Mouse (Mus musculus) lung, embryonic 15.5 days (tissue): ENCODE results near the gene Usp8. TPM values are rescaled to one million over a fixed set of nuclear protein-coding genes. Genes with fewer than 3 reads are reported as not detected.

Experiments
- ATAC-seq: fragments of 200-750 bp; cut with Nextera tagmentation; 2 replicates; pipeline ENCODE4 v1.8.0; 2017; ENCODE audit warnings: moderate number of reproducible peaks, borderline replicate concordance; ENCODE audit not compliant: low FRiP score, low TSS enrichment; ENCODE audit errors: extremely low read depth
- H3K27ac ChIP-seq: fragments of 300-500 bp; sonication (generic); 2 replicates; pipeline ENCODE4 v1.5.1; 2015; ENCODE audit warnings: moderate library complexity, mild to moderate bottlenecking, inconsistent platforms
- H3K27me3 ChIP-seq: fragments of 300-500 bp; sonication (generic); 2 replicates; pipeline ENCODE4 v1.6.1; 2015; ENCODE audit warnings: inconsistent platforms
- H3K36me3 ChIP-seq: fragments of 300-500 bp; sonication (generic); 2 replicates; pipeline ENCODE4 v1.6.1; 2015; ENCODE audit warnings: inconsistent platforms
- H3K4me1 ChIP-seq: fragments of 300-500 bp; sonication (generic); 2 replicates; pipeline ENCODE4 v1.6.1; 2015; ENCODE audit warnings: inconsistent platforms
- H3K4me2 ChIP-seq: fragments of 300-500 bp; sonication (generic); 2 replicates; pipeline ENCODE4 v1.6.1; 2015; ENCODE audit warnings: inconsistent platforms, mild to moderate bottlenecking, moderate library complexity
- H3K4me3 ChIP-seq: fragments of 300-500 bp; sonication (generic); 2 replicates; pipeline ENCODE4 v1.5.1; 2015; ENCODE audit warnings: mild to moderate bottlenecking, inconsistent platforms
- H3K9ac ChIP-seq: fragments of 300-500 bp; sonication (generic); 2 replicates; pipeline ENCODE4 v1.6.1; 2015; ENCODE audit warnings: inconsistent platforms
- H3K9me3 ChIP-seq: fragments of 300-500 bp; sonication (generic); 2 replicates; pipeline ENCODE4 v1.6.1; 2016; ENCODE audit warnings: inconsistent platforms
- WGBS: fragments of 180-500 bp; shearing (Covaris S2); methylation state at CpG from one replicate; pipeline ENCODE4 v1.1.7; 2015; 5-methylcytosine and 5-hydroxymethylcytosine counted together
- polyA plus RNA-seq: library from polyadenylated mRNA; unstranded; fragments of >200 nt; fragmentation: Nextera tagmentation; extraction: Ambion mirVana; gene quantifications from 2 replicates; pipeline ENCODE4 v1.2.1, GENCODE M21; 2015

Gene Usp8
- polyA plus RNA-seq, result 40.8 and 44.1 TPM in 2 replicates

GRCm38 (mm10) chr2:126706759-126707437 is at the start of gene Usp8:
TSS of gene Usp8 (plus strand) at chr2:126707328.
- Histone ChIP-seq H3K9me3 (no peaks in the 10 kb centered on the region), H3K4me1 (peaks cover 13% of the 10 kb centered on the region; the same call in 1 of the 2 replicates), H3K27me3 (no peaks in the 10 kb centered on the region; the same call in 1 of the 2 replicates), H3K4me3 (peak within 1 kb of the TSS; percentile 77), H3K27ac (peak within 1 kb of the TSS; percentile 73), H3K36me3 (no peaks in the 10 kb centered on the region), H3K9ac (peak within 1 kb of the TSS; percentile 80), H3K4me2 (peak within 1 kb of the TSS; percentile 68)
- ATAC-seq, result peak; percentile 100
- WGBS, result 2% methylated on average over 47 of the region's 47 CpGs

DNA sequence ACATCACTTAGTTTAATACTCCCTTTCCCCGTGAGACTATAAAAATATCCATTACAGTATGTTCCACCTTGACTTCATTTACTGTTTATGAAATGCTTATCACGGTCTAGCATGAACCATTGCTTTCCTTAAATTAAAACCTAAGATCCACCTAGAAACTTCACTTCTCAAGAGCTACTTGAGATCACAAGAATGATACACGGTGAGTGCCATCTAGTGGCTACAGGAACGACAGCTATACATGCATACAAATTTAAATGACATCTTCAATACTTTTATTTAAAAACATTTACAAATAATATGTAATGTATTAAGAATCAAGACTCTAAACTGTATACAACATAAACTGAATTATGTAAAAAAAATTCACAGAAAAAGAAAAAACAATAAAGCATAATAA is 43.6 kb upstream of the Usp8 start:
- no peak overlapping the region for H3K4me3 ChIP-seq
- no peak overlapping the region for H3K4me2 ChIP-seq
- WGBS, result 42% methylated on average over 4 of the region's 4 CpGs
- H3K4me1 ChIP-seq, result no peaks in the 10 kb centered on the region
- H3K9me3 ChIP-seq, result no peaks in the 10 kb centered on the region
- H3K27ac ChIP-seq, result no peak overlapping the region
- no peaks in the 10 kb centered on the region for H3K36me3 ChIP-seq
- H3K27me3 ChIP-seq, result no peaks in the 10 kb centered on the region
- no peak overlapping the region for H3K9ac ChIP-seq
- no peak for ATAC-seq

DNA sequence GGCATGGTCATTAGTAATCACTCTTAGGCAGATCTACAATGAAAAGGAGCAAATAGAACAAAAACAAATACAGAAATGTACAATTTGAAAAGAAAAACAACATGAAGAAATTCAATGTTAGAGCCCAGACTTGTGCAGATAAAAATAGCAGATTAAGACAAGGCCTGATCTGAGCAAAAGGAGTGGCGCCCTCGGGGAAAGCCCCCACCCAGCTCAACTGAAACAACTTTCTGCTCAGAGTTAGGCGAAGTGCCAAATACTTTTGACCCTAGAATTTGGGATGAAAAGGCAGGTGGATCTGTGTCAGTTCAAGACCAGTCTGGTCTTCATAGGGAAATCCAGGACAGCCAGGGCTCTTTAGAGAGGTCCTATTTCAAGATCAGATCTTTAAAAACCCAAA is 41.1 kb upstream of the Usp8 start:
- Histone ChIP-seq H3K4me1 (no peaks in the 10 kb centered on the region), H3K36me3 (no peaks in the 10 kb centered on the region), H3K9me3 (no peaks in the 10 kb centered on the region), H3K4me2 (no peak overlapping the region), H3K9ac (no peak overlapping the region), H3K4me3 (no peak overlapping the region), H3K27ac (no peak overlapping the region), H3K27me3 (no peaks in the 10 kb centered on the region)
- no peak for ATAC-seq
- WGBS, result 79% methylated on average over 3 of the region's 3 CpGs

DNA sequence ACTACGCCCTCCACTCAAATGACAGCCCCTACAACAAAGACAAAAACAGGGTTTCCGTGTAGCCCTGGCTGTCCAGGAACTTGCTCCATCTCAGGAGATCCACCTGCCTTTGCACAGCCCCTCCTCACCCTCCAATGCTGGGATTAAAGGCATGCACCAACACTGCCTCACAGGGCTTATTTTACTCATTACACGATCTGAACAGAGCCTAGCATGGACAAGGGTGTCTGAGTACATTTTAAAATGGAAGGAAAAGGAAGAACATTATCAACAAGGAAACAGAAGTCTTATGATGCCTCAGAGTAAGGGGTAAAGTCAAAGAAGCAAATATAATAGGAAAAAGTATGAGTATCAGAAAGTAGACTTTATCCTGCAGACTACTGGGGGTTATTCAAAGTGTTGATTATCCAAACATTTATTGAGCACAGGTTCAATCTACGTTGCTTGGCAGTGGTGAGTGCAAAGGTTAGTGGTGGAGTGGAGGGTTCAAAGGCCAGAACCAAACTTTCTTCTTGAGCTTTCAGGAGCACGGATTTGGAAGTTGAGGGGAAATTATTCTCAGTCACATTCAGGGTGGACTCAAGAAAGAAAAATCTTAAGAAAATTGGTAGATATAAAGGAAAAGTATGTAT is 38.4 kb upstream of the Usp8 start:
- H3K27ac ChIP-seq, result no peak overlapping the region
- ATAC-seq, result no peak
- no peak overlapping the region for H3K4me3 ChIP-seq
- H3K27me3 ChIP-seq, result no peaks in the 10 kb centered on the region
- peaks cover 14% of the 10 kb centered on the region for H3K4me1 ChIP-seq
- WGBS, result 79% methylated on average over 5 of the region's 5 CpGs
- H3K9ac ChIP-seq, result no peak overlapping the region
- H3K9me3 ChIP-seq, result no peaks in the 10 kb centered on the region
- no peaks in the 10 kb centered on the region for H3K36me3 ChIP-seq
- H3K4me2 ChIP-seq, result no peak overlapping the region

DNA sequence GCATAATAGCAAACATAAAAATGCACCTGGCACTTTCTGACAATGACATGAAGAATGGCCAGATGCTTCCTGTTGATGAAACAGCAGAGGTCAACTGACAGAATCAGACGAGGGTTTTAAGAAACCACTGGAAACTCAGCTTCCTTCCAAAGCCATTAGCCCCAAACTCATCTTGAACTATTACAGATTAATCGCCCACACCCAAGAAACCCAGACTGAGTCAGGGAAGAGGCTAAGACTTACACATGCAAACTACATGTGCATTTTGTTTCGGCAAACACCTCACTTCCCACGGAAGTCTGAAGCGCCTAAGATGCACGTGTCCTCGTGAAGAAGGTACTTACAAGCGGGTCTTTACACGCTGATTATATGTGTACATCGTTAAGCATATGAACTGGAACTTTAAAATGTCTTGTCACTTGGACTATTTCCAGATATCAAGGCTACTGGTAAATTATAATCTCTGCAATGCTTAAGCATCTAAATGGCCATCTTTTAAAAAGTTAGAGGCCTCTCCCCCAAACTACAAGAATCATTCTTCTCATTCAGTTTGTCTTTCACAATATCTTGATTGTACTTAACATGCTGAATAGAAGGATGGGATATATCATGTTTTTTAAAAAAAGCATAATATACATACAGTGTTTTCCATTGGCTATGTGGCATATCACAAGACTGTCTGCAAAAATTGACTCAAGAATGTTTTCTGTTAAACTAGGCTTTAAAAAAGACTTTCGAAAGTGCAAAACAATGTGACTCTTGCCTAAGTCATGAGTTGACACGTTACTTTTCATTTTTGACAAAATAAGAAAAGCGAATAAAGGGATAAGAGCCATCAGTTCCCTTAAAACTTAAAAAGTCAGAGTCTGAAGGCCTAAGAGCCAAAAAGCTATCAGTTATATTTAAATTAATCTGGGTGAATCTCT is 33.5 kb upstream of the Usp8 start:
- H3K4me2 ChIP-seq, result peak overlapping the region; percentile 69
- no peaks in the 10 kb centered on the region for H3K9me3 ChIP-seq
- no peaks in the 10 kb centered on the region for H3K27me3 ChIP-seq
- no peak overlapping the region for H3K27ac ChIP-seq
- H3K36me3 ChIP-seq, result no peaks in the 10 kb centered on the region
- WGBS, result 41% methylated on average over 13 of the region's 13 CpGs
- H3K9ac ChIP-seq, result peak overlapping the region; percentile 97
- peaks cover 26% of the 10 kb centered on the region for H3K4me1 ChIP-seq
- H3K4me3 ChIP-seq, result peak overlapping the region; percentile 95
- no peak for ATAC-seq

GRCm38 (mm10) chr2:126674441-126675168 is 32.5 kb upstream of the Usp8 start:
- Histone ChIP-seq H3K9ac (peak overlapping the region; percentile 97), H3K36me3 (peaks cover 5% of the 10 kb centered on the region; the same call in 1 of the 2 replicates), H3K27ac (peak overlapping the region; percentile 100), H3K4me2 (peak overlapping the region; percentile 69), H3K9me3 (no peaks in the 10 kb centered on the region), H3K4me1 (peaks cover 26% of the 10 kb centered on the region), H3K4me3 (peak overlapping the region; percentile 95), H3K27me3 (no peaks in the 10 kb centered on the region)
- peak; percentile 64 for ATAC-seq
- WGBS, result under 1% methylated on average over 63 of the region's 77 CpGs

GRCm38 (mm10) chr2:126675169-126676121 is 31.7 kb upstream of the Usp8 start:
- WGBS, result under 1% methylated on average over 85 of the region's 99 CpGs
- H3K9me3 ChIP-seq, result no peaks in the 10 kb centered on the region
- no peaks in the 10 kb centered on the region for H3K27me3 ChIP-seq
- H3K27ac ChIP-seq, result peak overlapping the region; percentile 100
- ATAC-seq, result peak; percentile 92
- peaks cover 8% of the 10 kb centered on the region; the same call in 1 of the 2 replicates for H3K36me3 ChIP-seq
- peak overlapping the region; percentile 95 for H3K4me3 ChIP-seq
- peak overlapping the region; percentile 69 for H3K4me2 ChIP-seq
- H3K4me1 ChIP-seq, result peaks cover 26% of the 10 kb centered on the region
- H3K9ac ChIP-seq, result peak overlapping the region; percentile 97

DNA sequence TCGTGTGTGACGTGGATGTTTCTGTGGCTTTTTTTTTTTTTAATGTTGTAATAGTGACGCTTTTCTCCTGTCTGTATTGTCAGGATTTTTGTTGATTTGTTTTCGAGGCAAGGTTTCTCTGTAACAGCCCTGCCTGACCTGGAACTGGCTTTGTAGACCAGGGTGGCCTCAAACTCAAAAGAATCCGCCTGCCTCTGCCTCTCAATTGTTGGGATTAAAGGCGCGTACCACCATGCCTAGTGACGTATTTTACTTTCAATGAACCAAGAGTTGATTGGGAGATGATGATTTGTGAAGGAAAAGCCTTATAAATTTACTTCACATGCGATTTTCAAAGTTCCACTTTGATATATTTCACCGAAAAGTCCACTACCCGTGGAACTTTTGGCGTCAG is 31.0 kb upstream of the Usp8 start, which contains the start of gene Gabpb1:
TSS of gene Gabpb1 (minus strand) at position 216 of the 394 bp plus-strand sequence.
- H3K36me3 ChIP-seq, result peaks cover 9% of the 10 kb centered on the region; the same call in 1 of the 2 replicates
- H3K4me3 ChIP-seq, result peak within 1 kb of the TSS; percentile 95
- peak within 1 kb of the TSS; percentile 100 for H3K27ac ChIP-seq
- H3K4me1 ChIP-seq, result peaks cover 26% of the 10 kb centered on the region
- ATAC-seq, result no peak
- H3K9me3 ChIP-seq, result no peaks in the 10 kb centered on the region
- no peaks in the 10 kb centered on the region for H3K27me3 ChIP-seq
- peak within 1 kb of the TSS; percentile 69 for H3K4me2 ChIP-seq
- H3K9ac ChIP-seq, result peak within 1 kb of the TSS; percentile 97
- 21% methylated on average over 12 of the region's 12 CpGs for WGBS

- no peak overlapping the region for H3K4me2 ChIP-seq
- H3K27ac ChIP-seq, result no peak overlapping the region
- H3K4me3 ChIP-seq, result no peak overlapping the region
- 76% methylated on average over 1 of the region's 1 CpGs for WGBS
- ATAC-seq, result no peak
- no peak overlapping the region for H3K9ac ChIP-seq
- no peaks in the 10 kb centered on the region for H3K9me3 ChIP-seq
- H3K36me3 ChIP-seq, result peaks cover 9% of the 10 kb centered on the region; the same call in 1 of the 2 replicates
- H3K27me3 ChIP-seq, result no peaks in the 10 kb centered on the region
- peaks cover 24% of the 10 kb centered on the region for H3K4me1 ChIP-seq
Observed at GRCm38 (mm10) chr2:126677366-126677765, 29.8 kb upstream of the Usp8 start.

DNA sequence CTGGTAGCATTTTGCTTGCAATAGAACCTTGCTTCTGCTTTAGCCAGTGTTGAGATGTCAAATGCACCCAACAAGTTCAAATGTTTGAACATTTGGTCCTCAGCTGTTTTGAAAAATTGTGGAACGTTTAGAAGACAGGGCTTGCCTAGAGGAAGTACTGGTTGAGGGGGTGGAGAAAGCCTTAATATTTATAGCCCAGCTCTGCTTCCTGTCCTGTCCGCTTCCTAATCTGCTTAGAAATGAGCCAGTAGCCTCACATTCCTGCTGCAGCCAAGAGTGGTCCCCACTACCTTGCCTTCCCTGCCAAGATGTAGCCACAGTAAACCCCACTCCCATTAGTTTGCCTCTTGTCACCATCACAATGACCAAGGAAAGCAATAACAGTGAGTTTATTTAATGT is 24.8 kb upstream of the Usp8 start:
- Histone ChIP-seq H3K4me1 (peaks cover 3% of the 10 kb centered on the region; the same call in 1 of the 2 replicates), H3K36me3 (peaks cover 9% of the 10 kb centered on the region; the same call in 1 of the 2 replicates), H3K27me3 (no peaks in the 10 kb centered on the region), H3K4me2 (no peak overlapping the region), H3K9me3 (no peaks in the 10 kb centered on the region), H3K4me3 (no peak overlapping the region), H3K9ac (no peak overlapping the region), H3K27ac (0 out of 2 replicates have a peak overlapping the region, but pooled peaks have one; percentile 11)
- no peak for ATAC-seq
- 43% methylated on average over 2 of the region's 2 CpGs for WGBS
